Mouse (Mus musculus): ENCODE results near the gene Phactr4. TPM values are rescaled to one million over a fixed set of nuclear protein-coding genes. Genes with fewer than 3 reads are reported as not detected.
"Not testable (repeated sequence)": the region's sequence is repeated elsewhere in the genome, so short reads cannot be mapped to it uniquely, and the experiment has no call there.

The Phactr4 gene
- polyA plus RNA-seq, 1 experiment from 2014 or later, result 20.1 TPM

- H3K4me2 ChIP-seq, result no peak overlapping the region
- 72% methylated on average over 8 of the region's 8 CpGs for WGBS
- H3K9me3 ChIP-seq, result no peaks in the 10 kb centered on the region
- H3K9ac ChIP-seq, result no peak overlapping the region
- no peaks in the 10 kb centered on the region for H3K4me1 ChIP-seq
- H3K27ac ChIP-seq, result no peak overlapping the region
- H3K36me3 ChIP-seq, result no peaks in the 10 kb centered on the region
- no peak overlapping the region for H3K4me3 ChIP-seq
- no peaks in the 10 kb centered on the region for H3K27me3 ChIP-seq
- no peak for ATAC-seq (ENCODE audit: insufficient number of reproducible peaks, low FRiP score, low TSS enrichment, low read depth)
Measured at GRCm38 (mm10) chr4:132444516-132444915, 22.2 kb upstream of the Phactr4 start.

- no peak overlapping the region for H3K4me2 ChIP-seq
- WGBS, result 67% methylated on average over 11 of the region's 11 CpGs
Measured at GRCm38 (mm10) chr4:132437857-132438256, 15.6 kb upstream of the Phactr4 start.

GRCm38 (mm10) chr4:132432717-132433372, 10.6 kb upstream of the Phactr4 start:
- ATAC-seq (ENCODE audit: insufficient number of reproducible peaks, low FRiP score, low TSS enrichment, low read depth), result no peak
- Histone ChIP-seq H3K4me2 (peak overlapping the region; percentile 39), H3K4me3 (peak overlapping the region; percentile 9; the same call in 1 of the 2 replicates), H3K9me3 (no peaks in the 10 kb centered on the region), H3K9ac (no peak overlapping the region), H3K36me3 (no peaks in the 10 kb centered on the region), H3K4me1 (peaks cover 3% of the 10 kb centered on the region), H3K27ac (no peak overlapping the region), H3K27me3 (no peaks in the 10 kb centered on the region; the same call in 1 of the 2 replicates)
- WGBS, result 10% methylated on average over 14 of the region's 14 CpGs

More at GRCm38 (mm10) chr4:132437857-132438256, 15.6 kb upstream of the Phactr4 start:
- Histone ChIP-seq H3K9me3 (no peaks in the 10 kb centered on the region), H3K9ac (no peak overlapping the region), H3K27me3 (no peaks in the 10 kb centered on the region), H3K36me3 (no peaks in the 10 kb centered on the region), H3K4me1 (peaks cover 3% of the 10 kb centered on the region), H3K27ac (no peak overlapping the region), H3K4me3 (no peak overlapping the region)
- no peak for ATAC-seq (ENCODE audit: insufficient number of reproducible peaks, low FRiP score, low TSS enrichment, low read depth)

- H3K4me3 ChIP-seq, result no peak overlapping the region
- H3K4me1 ChIP-seq, result peaks cover 2% of the 10 kb centered on the region
- no peaks in the 10 kb centered on the region for H3K9me3 ChIP-seq
- WGBS, result 26% methylated on average over 9 of the region's 9 CpGs
- H3K27ac ChIP-seq, result no peak overlapping the region
- no peaks in the 10 kb centered on the region; the same call in 1 of the 2 replicates for H3K27me3 ChIP-seq
- H3K36me3 ChIP-seq, result no peaks in the 10 kb centered on the region
- no peak overlapping the region for H3K4me2 ChIP-seq
- ATAC-seq (ENCODE audit: insufficient number of reproducible peaks, low FRiP score, low TSS enrichment, low read depth), result no peak
- no peak overlapping the region for H3K9ac ChIP-seq
Measured at GRCm38 (mm10) chr4:132428022-132428542, 5.8 kb upstream of the Phactr4 start.

- no peak for ATAC-seq (ENCODE audit: insufficient number of reproducible peaks, low FRiP score, low TSS enrichment, low read depth)
- 77% methylated on average over 4 of the region's 4 CpGs for WGBS
- no peak overlapping the region for H3K9ac ChIP-seq
- no peak overlapping the region for H3K27ac ChIP-seq
- no peaks in the 10 kb centered on the region; the same call in 1 of the 2 replicates for H3K27me3 ChIP-seq
- H3K4me2 ChIP-seq, result no peak overlapping the region
- no peaks in the 10 kb centered on the region for H3K36me3 ChIP-seq
- no peak overlapping the region for H3K4me3 ChIP-seq
- no peaks in the 10 kb centered on the region for H3K4me1 ChIP-seq
- H3K9me3 ChIP-seq, result no peaks in the 10 kb centered on the region
Measured at GRCm38 (mm10) chr4:132427493-132427892, 5.2 kb upstream of the Phactr4 start.

- 68% methylated on average over 2 of the region's 2 CpGs for WGBS
Measured at GRCm38 (mm10) chr4:132426021-132426420, 3.7 kb upstream of the Phactr4 start.

GRCm38 (mm10) chr4:132424765-132425164, 2.5 kb upstream of the Phactr4 start:
- ATAC-seq (ENCODE audit: insufficient number of reproducible peaks, low FRiP score, low TSS enrichment, low read depth), result no peak
- no peak overlapping the region for H3K9ac ChIP-seq
- WGBS, result 94% methylated on average over 5 of the region's 5 CpGs

More at GRCm38 (mm10) chr4:132426021-132426420, 3.7 kb upstream of the Phactr4 start:
- Histone ChIP-seq H3K4me2 (no peak overlapping the region), H3K9me3 (no peaks in the 10 kb centered on the region), H3K4me1 (peaks cover under 1% of the 10 kb centered on the region; the same call in 1 of the 2 replicates), H3K27me3 (no peaks in the 10 kb centered on the region), H3K27ac (no peak overlapping the region), H3K4me3 (no peak overlapping the region), H3K9ac (no peak overlapping the region), H3K36me3 (no peaks in the 10 kb centered on the region)
- ATAC-seq (ENCODE audit: insufficient number of reproducible peaks, low FRiP score, low TSS enrichment, low read depth), result no peak

GRCm38 (mm10) chr4:132421556-132421922, 750 bp downstream of the Phactr4 start:
- 0% methylated on average over 13 of the region's 13 CpGs for WGBS
- H3K4me1 ChIP-seq, result peaks cover 13% of the 10 kb centered on the region; the same call in 1 of the 2 replicates

More at GRCm38 (mm10) chr4:132424765-132425164, 2.5 kb upstream of the Phactr4 start:
- Histone ChIP-seq H3K4me1 (peaks cover 12% of the 10 kb centered on the region; the same call in 1 of the 2 replicates), H3K36me3 (no peaks in the 10 kb centered on the region), H3K27ac (no peak overlapping the region), H3K27me3 (no peaks in the 10 kb centered on the region), H3K9me3 (no peaks in the 10 kb centered on the region), H3K4me2 (no peak overlapping the region), H3K4me3 (no peak overlapping the region)

GRCm38 (mm10) chr4:132420471-132420870, 1.8 kb downstream of the Phactr4 start:
- H3K9ac ChIP-seq, result no peak overlapping the region
- H3K9me3 ChIP-seq, result no peaks in the 10 kb centered on the region
- H3K27me3 ChIP-seq, result no peaks in the 10 kb centered on the region
- no peaks in the 10 kb centered on the region for H3K36me3 ChIP-seq
- H3K4me1 ChIP-seq, result peaks cover 13% of the 10 kb centered on the region; the same call in 1 of the 2 replicates
- whole genome bisulfite sequencing, result 66% methylated on average over 5 of the region's 5 CpGs
- ATAC-seq (ENCODE audit: insufficient number of reproducible peaks, low FRiP score, low TSS enrichment, low read depth), result no peak
- no peak overlapping the region for H3K27ac ChIP-seq
- peak overlapping the region; percentile 51 for H3K4me2 ChIP-seq
- peak overlapping the region; percentile 88; the same call in 1 of the 2 replicates for H3K4me3 ChIP-seq

More at GRCm38 (mm10) chr4:132421556-132421922, 750 bp downstream of the Phactr4 start:
- ATAC-seq (ENCODE audit: insufficient number of reproducible peaks, low FRiP score, low TSS enrichment, low read depth), result no peak
- Histone ChIP-seq H3K4me2 (peak overlapping the region; percentile 51), H3K27ac (peak overlapping the region; percentile 99), H3K27me3 (no peaks in the 10 kb centered on the region), H3K9me3 (no peaks in the 10 kb centered on the region), H3K9ac (peak overlapping the region; percentile 89), H3K4me3 (peak overlapping the region; percentile 88), H3K36me3 (no peaks in the 10 kb centered on the region)

GRCm38 (mm10) chr4:132415966-132416365, 6.3 kb downstream of the Phactr4 start:
- Histone ChIP-seq H3K9ac (no peak overlapping the region), H3K4me2 (no peak overlapping the region), H3K27me3 (no peaks in the 10 kb centered on the region), H3K27ac (no peak overlapping the region), H3K36me3 (no peaks in the 10 kb centered on the region; the same call in 1 of the 2 replicates), H3K4me1 (peaks cover 12% of the 10 kb centered on the region; the same call in 1 of the 2 replicates), H3K4me3 (no peak overlapping the region), H3K9me3 (no peaks in the 10 kb centered on the region)
- no peak for ATAC-seq (ENCODE audit: insufficient number of reproducible peaks, low FRiP score, low TSS enrichment, low read depth)

GRCm38 (mm10) chr4:132413257-132413656, 9.0 kb downstream of the Phactr4 start:
- not testable (repeated sequence) for H3K4me2 ChIP-seq; H3K36me3 ChIP-seq; H3K27ac ChIP-seq; H3K9me3 ChIP-seq; H3K4me1 ChIP-seq; H3K27me3 ChIP-seq; H3K4me3 ChIP-seq; H3K9ac ChIP-seq; ATAC-seq (ENCODE audit: insufficient number of reproducible peaks, low FRiP score, low TSS enrichment, low read depth)
- 95% methylated on average over 4 of the region's 4 CpGs for WGBS

GRCm38 (mm10) chr4:132411322-132412094, 10.8 kb downstream of the Phactr4 start:
- H3K4me2 ChIP-seq, result no peak overlapping the region
- H3K27me3 ChIP-seq, result no peaks in the 10 kb centered on the region
- no peaks in the 10 kb centered on the region; the same call in 1 of the 2 replicates for H3K4me1 ChIP-seq
- H3K9me3 ChIP-seq, result no peaks in the 10 kb centered on the region
- H3K36me3 ChIP-seq, result no peaks in the 10 kb centered on the region; the same call in 1 of the 2 replicates
- no peak overlapping the region for H3K9ac ChIP-seq
- WGBS, result 62% methylated on average over 8 of the region's 8 CpGs
- no peak for ATAC-seq (ENCODE audit: insufficient number of reproducible peaks, low FRiP score, low TSS enrichment, low read depth)
- no peak overlapping the region for H3K27ac ChIP-seq
- no peak overlapping the region for H3K4me3 ChIP-seq
